Mouse (Mus musculus) liver, adult 2 months (tissue): ENCODE data around the gene Ercc6l.

Source experiments
- CTCF ChIP-seq: fragments of 200-500 bp; IDR thresholded peaks from 2 replicates; pipeline ENCODE4 v1.5.1; 2011; ENCODE audit warnings: low read depth, low read length, control low read depth
- POLR2A ChIP-seq: fragments of 200-500 bp; IDR thresholded peaks from 2 replicates; pipeline ENCODE4 v1.6.1; 2011; ENCODE audit warnings: low read length, control low read depth; ENCODE audit not compliant: insufficient read depth; ENCODE audit errors: extremely low read depth

DNA sequence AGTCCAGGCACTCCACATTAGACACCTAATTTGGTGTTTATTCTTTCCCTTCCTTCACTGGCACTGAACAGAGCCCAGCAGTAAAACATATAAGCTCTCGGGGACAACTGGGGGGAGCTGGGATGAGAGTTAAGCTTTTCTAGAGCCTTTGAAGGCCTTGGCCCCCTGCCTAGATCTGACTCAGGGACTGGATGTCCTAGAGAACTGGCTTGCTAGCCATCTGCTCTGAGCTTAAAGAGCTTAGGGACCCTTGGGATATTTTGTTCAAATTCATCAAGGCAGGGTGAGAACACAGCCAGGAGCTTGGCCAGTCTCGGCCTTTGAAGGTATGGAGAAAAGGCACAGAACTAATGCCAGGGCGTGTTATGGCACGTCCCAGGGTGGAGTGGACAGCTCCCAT, 6.6 kb upstream of the Ercc6l start:
- TF ChIP-seq CTCF (no peak), POLR2A (no peak)
